Mouse (Mus musculus) G1E (cell line): ENCODE measurements around the gene Gm13941. TPM values are rescaled to one million over a fixed set of nuclear protein-coding genes. Genes with fewer than 3 reads are reported as not detected.

Source experiments
- ATAC-seq: 2 replicates; pipeline ENCODE4 v1.8.0; 2016; ENCODE audit warnings: mild to moderate bottlenecking; ENCODE audit not compliant: insufficient number of reproducible peaks, poor library complexity, low FRiP score, severe bottlenecking; ENCODE audit errors: extremely low read depth
- DNase-seq: peaks from one replicate; pipeline ENCODE4 v3.0.0; 2012; ENCODE audit warnings: low spot score
- H3K27me3 ChIP-seq: 2 replicates; pipeline ENCODE4 v1.6.1; 2012; ENCODE audit warnings: mild to moderate bottlenecking, low read length, inconsistent platforms; ENCODE audit not compliant: insufficient read depth
- H3K36me3 ChIP-seq: replicated peaks from 2 replicates; pipeline ENCODE3; 2012; ENCODE audit warnings: mild to moderate bottlenecking, inconsistent platforms
- H3K4me1 ChIP-seq: 2 replicates; pipeline ENCODE4 v1.6.1; 2012; ENCODE audit warnings: low read depth, low read length, inconsistent platforms, mixed read lengths; ENCODE audit not compliant: insufficient read depth
- H3K4me3 ChIP-seq: 2 replicates; pipeline ENCODE4 v1.5.1; 2012; ENCODE audit warnings: low read depth, mild to moderate bottlenecking, inconsistent platforms, low read length, moderate library complexity, mixed read lengths
- H3K9me3 ChIP-seq: replicated peaks from 2 replicates; pipeline ENCODE4 v1.6.1; 2012; ENCODE audit warnings: inconsistent platforms
- CTCF ChIP-seq: IDR thresholded peaks from 2 replicates; pipeline ENCODE4 v1.5.1; 2012; ENCODE audit warnings: low read depth, low read length, inconsistent platforms, mixed read lengths
- GATA1 ChIP-seq: IDR thresholded peaks from 2 replicates; pipeline ENCODE4 v1.6.1; 2012; ENCODE audit warnings: borderline replicate concordance, low read length, inconsistent platforms, mixed read lengths
- GATA2 ChIP-seq: IDR thresholded peaks from 2 replicates; pipeline ENCODE4 v1.6.1; 2012; ENCODE audit warnings: low read depth, low read length, inconsistent platforms, borderline replicate concordance
- POLR2AphosphoS5 ChIP-seq: IDR thresholded peaks from 2 replicates; pipeline ENCODE4 v1.6.1; 2012; ENCODE audit warnings: low read depth, low read length, inconsistent platforms; ENCODE audit not compliant: insufficient replicate concordance
- TAL1 ChIP-seq: conservative IDR thresholded peaks from 2 replicates; pipeline ENCODE4 v1.6.1; 2012; ENCODE audit warnings: low read depth, low read length, inconsistent platforms, mixed read lengths
- polyA plus RNA-seq: library from polyadenylated mRNA; stranded (reverse); fragments of >175 nt; gene quantifications from 2 replicates; pipeline ENCODE4 v1.2.3, GENCODE M21; 2012
- total RNA-seq, 2 experiments: library from RNA; stranded (forward) in 1 of 2; stranded (reverse) in 1 of 2; fragments of 200-1000 nt in 1 of 2; fragments of >200 nt in 1 of 2; fragmentation: Nextera tagmentation in 1 of 2; gene quantifications; 2 replicates each; pipeline ENCODE4 v1.2.3; 2014 to 2017

Gene Gm13941
- total RNA-seq (2014; fragmentation: Nextera tagmentation) (not detected in 2 replicates), total RNA-seq (2017) (not detected in 2 replicates), polyA plus RNA-seq (not detected in 2 replicates)

DNA sequence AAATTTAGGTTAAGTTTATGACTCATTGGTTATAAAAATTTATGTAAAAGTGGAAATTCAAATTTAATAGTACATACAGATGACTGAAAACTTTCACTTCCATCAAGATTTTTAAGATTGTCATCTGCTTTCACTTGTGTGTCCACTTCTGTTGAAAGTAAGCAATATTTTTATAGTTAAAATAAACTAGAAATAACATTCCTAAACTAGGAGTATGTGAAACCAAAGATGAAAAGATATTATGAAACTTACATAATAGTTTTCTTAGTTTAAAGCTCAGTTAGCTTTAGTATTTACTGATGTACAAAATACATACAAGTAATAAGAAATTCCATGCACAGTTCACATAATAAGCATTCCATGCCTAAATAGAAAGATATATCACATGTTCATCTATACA lies at the start of gene Gm13941:
Gene Gm13941, minus strand, starts transcription at position 101 of the 400 bp plus-strand sequence.
- Histone ChIP-seq H3K9me3 (no peaks in the 10 kb centered on the region), H3K27me3 (no peaks in the 10 kb centered on the region), H3K36me3 (no peaks in the 10 kb centered on the region), H3K4me1 (no peaks in the 10 kb centered on the region), H3K4me3 (no peak within 1 kb of the TSS)
- TF ChIP-seq GATA1 (no peak), POLR2AphosphoS5 (no peak), GATA2 (no peak), CTCF (no peak), TAL1 (no peak)
- ATAC-seq: no peak
- no peak for DNase-seq

DNA sequence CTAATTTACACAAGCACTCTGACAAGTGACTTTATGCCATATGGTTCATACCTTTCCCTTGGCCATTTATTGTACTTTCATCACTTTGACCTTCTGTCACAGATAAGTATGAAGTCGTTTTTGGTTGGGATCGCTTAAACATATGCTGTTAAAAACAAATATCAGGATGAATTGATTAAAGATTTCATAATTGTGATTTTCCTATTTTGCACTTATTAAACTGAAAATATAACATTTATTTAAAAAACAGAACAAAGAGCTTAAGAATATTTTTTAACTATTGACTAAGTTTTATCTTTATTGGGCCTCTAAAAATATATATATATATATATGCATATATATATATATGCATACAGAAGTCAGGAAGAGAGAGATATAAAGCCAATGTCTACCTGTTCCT lies 47.1 kb upstream of the Gm13941 start, which contains the start of gene Gm15130:
Gene Gm15130, minus strand, starts transcription at position 101 of the 400 bp plus-strand sequence.
- TF ChIP-seq GATA2 (no peak), GATA1 (no peak), TAL1 (no peak), POLR2AphosphoS5 (no peak), CTCF (no peak)
- H3K36me3 ChIP-seq: no peaks in the 10 kb centered on the region
- ATAC-seq (no peak), DNase-seq (no peak)
- H3K27me3 ChIP-seq: no peaks in the 10 kb centered on the region
- no peaks in the 10 kb centered on the region for H3K9me3 ChIP-seq
- no peaks in the 10 kb centered on the region for H3K4me1 ChIP-seq
- H3K4me3 ChIP-seq: no peak within 1 kb of the TSS

DNA sequence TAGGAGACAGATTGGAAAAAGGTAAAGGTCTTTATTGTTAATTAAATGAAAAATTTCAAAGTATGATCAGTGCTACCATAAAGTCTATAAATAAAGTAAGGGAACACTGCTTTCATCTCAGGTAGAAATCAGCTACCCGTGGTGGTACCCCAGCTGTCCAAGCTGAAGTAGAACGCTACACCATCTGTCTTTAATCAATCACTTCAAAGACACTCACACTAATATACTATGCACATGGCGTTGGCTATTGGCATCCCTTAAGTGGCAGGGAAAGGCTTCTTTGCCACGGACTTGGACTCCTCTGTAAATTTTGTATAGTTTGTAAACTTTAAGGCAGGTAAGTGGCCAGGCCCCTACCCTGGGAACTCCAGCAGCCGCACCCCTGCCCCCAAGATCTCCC lies 30.0 kb upstream of the Gm13941 start:
- ATAC-seq (no peak), DNase-seq (no peak)
- Histone ChIP-seq H3K36me3 (no peaks in the 10 kb centered on the region), H3K4me3 (no peak overlapping the region), H3K9me3 (no peaks in the 10 kb centered on the region), H3K4me1 (no peaks in the 10 kb centered on the region), H3K27me3 (no peaks in the 10 kb centered on the region)
- TF ChIP-seq CTCF (no peak), GATA2 (no peak), TAL1 (no peak), GATA1 (no peak), POLR2AphosphoS5 (no peak)

DNA sequence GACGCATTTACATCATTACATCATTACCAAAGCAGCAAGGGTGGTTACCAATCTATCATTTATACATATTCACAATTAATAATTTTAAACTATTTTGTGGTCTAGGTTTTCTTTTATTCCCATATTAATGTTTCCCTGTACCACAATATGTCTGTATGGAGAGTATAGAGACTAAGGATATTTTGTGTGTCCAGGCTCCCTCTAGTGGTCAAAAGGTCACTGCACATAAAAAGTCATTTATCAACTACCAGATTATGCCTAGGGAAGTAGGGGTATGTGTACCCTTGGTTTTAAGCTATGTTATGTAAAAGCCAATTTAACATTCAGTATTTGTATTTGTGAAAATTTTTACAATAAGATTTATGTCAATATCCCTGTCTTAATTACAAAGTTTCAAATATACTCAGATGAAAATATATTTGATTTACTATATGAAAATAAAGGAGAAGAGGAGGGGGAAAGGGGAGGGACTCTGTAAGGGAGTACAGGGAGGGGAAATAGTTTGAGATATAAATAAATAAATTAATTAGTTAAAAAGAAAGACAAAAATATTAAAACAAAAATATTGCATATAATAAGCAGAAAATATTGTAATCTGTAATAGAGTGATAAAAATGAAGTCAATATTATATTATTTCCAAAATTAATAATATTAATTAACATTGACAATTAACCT lies 47.1 kb downstream of the Gm13941 start:
- no peaks in the 10 kb centered on the region for H3K9me3 ChIP-seq
- H3K27me3 ChIP-seq: no peaks in the 10 kb centered on the region
- TF ChIP-seq POLR2AphosphoS5: no peak
- TF ChIP-seq CTCF: peak; percentile 52
- H3K36me3 ChIP-seq: no peaks in the 10 kb centered on the region
- peak; percentile 2 for DNase-seq
- no peak overlapping the region for H3K4me3 ChIP-seq
- peak; percentile 54; the same call in 1 of the 2 replicates for ATAC-seq
- no peaks in the 10 kb centered on the region for H3K4me1 ChIP-seq

Other genes with a start within 250 kb of the Gm13941 start
- 3.7 and 4.3 TPM in 2 replicates for gene Ano3, start 155.1 kb downstream of the Gm13941 start, total RNA-seq (2014; fragmentation: Nextera tagmentation)
- 1.3 TPM in 2 replicates for gene Ano3, start 155.1 kb downstream of the Gm13941 start, total RNA-seq (2017)
- gene Ano3, start 155.1 kb downstream of the Gm13941 start, polyA plus RNA-seq: 0.01 and 0.02 TPM in 2 replicates
- not detected in 2 replicates for gene Gm15130, start 47.0 kb upstream of the Gm13941 start, total RNA-seq (2014; fragmentation: Nextera tagmentation)
- not detected in 2 replicates for gene Gm15130, start 47.0 kb upstream of the Gm13941 start, total RNA-seq (2017)
- not detected in 2 replicates for gene Gm15130, start 47.0 kb upstream of the Gm13941 start, polyA plus RNA-seq
- gene 4930430A15Rik, start 123.6 kb upstream of the Gm13941 start, total RNA-seq (2014; fragmentation: Nextera tagmentation): not detected in 2 replicates
- gene 4930430A15Rik, start 123.6 kb upstream of the Gm13941 start, total RNA-seq (2017): 0.05 TPM in 1 of 2 replicates, not detected in the other
- gene 4930430A15Rik, start 123.6 kb upstream of the Gm13941 start, polyA plus RNA-seq: not detected in 2 replicates
- gene Olfr1275, start 129.3 kb upstream of the Gm13941 start, total RNA-seq (2014; fragmentation: Nextera tagmentation): not detected in 2 replicates
- gene Olfr1275, start 129.3 kb upstream of the Gm13941 start, total RNA-seq (2017): 0.11 and 0.23 TPM in 2 replicates
- not detected in 2 replicates for gene Olfr1275, start 129.3 kb upstream of the Gm13941 start, polyA plus RNA-seq
- not detected in 2 replicates for gene Olfr1276, start 148.5 kb upstream of the Gm13941 start, total RNA-seq (2014; fragmentation: Nextera tagmentation)
- under 0.01 and 0.11 TPM in 2 replicates for gene Olfr1276, start 148.5 kb upstream of the Gm13941 start, total RNA-seq (2017)
- not detected in 2 replicates for gene Olfr1276, start 148.5 kb upstream of the Gm13941 start, polyA plus RNA-seq
- gene Olfr1277, start 168.1 kb upstream of the Gm13941 start, total RNA-seq (2014; fragmentation: Nextera tagmentation): not detected in 2 replicates
- under 0.01 and 0.16 TPM in 2 replicates for gene Olfr1277, start 168.1 kb upstream of the Gm13941 start, total RNA-seq (2017)
- gene Olfr1277, start 168.1 kb upstream of the Gm13941 start, polyA plus RNA-seq: not detected in 2 replicates
- gene Olfr1278, start 184.2 kb upstream of the Gm13941 start, total RNA-seq (2014; fragmentation: Nextera tagmentation): not detected in 2 replicates
- gene Olfr1278, start 184.2 kb upstream of the Gm13941 start, total RNA-seq (2017): under 0.01 and 0.22 TPM in 2 replicates
- not detected in 2 replicates for gene Olfr1278, start 184.2 kb upstream of the Gm13941 start, polyA plus RNA-seq
- gene Olfr1279, start 194.7 kb upstream of the Gm13941 start, total RNA-seq (2014; fragmentation: Nextera tagmentation): not detected in 2 replicates
- 0.16 TPM in 1 of 2 replicates, not detected in the other for gene Olfr1279, start 194.7 kb upstream of the Gm13941 start, total RNA-seq (2017)
- not detected in 2 replicates for gene Olfr1279, start 194.7 kb upstream of the Gm13941 start, polyA plus RNA-seq
- gene Olfr1280, start 208.0 kb upstream of the Gm13941 start, total RNA-seq (2014; fragmentation: Nextera tagmentation): not detected in 2 replicates
- 0.12 and 0.22 TPM in 2 replicates for gene Olfr1280, start 208.0 kb upstream of the Gm13941 start, total RNA-seq (2017)
- gene Olfr1280, start 208.0 kb upstream of the Gm13941 start, polyA plus RNA-seq: not detected in 2 replicates
- gene Olfr1281, start 220.5 kb upstream of the Gm13941 start, total RNA-seq (2014; fragmentation: Nextera tagmentation): not detected in 2 replicates
- gene Olfr1281, start 220.5 kb upstream of the Gm13941 start, total RNA-seq (2017): 0.05 and 0.23 TPM in 2 replicates
- gene Olfr1281, start 220.5 kb upstream of the Gm13941 start, polyA plus RNA-seq: not detected in 2 replicates
- gene Olfr1282, start 230.1 kb upstream of the Gm13941 start, total RNA-seq (2014; fragmentation: Nextera tagmentation): not detected in 2 replicates
- gene Olfr1282, start 230.1 kb upstream of the Gm13941 start, total RNA-seq (2017): 0.12 TPM in 1 of 2 replicates, not detected in the other
- not detected in 2 replicates for gene Olfr1282, start 230.1 kb upstream of the Gm13941 start, polyA plus RNA-seq